Mouse (Mus musculus): ENCODE data around the gene Lnx2. TPM values are rescaled to one million over a fixed set of nuclear protein-coding genes. Genes with fewer than 3 reads are reported as not detected.

The Lnx2 gene
- polyA plus RNA-seq, 1 experiment from 2014 or later: 13.0 TPM

DNA sequence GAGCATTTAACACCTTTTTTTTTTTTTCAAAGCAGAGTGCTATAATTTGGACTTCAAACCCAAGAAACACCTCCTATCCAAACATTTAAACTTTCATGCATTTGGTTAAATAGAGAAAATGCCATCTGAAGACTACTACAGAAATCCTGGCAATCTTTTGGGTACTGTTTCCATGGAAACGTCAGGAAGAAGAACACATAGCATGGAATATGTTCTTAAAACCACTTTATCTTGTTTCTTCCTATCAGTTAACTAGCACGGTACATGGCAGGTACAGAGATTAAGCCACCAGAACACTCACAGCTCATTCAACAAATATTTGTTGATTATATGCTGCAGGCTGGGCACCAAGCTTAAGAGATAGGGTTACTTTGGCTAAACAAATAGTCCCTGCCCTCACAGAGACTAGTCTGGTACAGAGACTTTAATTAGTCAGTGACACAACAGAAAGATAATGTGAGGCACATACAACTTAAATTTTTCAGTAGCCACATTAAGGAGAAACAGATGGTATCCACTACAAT is 21.6 kb downstream of the Lnx2 start:
- H3K9me3 ChIP-seq (ENCODE audit: control insufficient read depth, low read length): no peaks in the 10 kb centered on the region
- no peak for ATAC-seq (ENCODE audit: insufficient number of reproducible peaks, insufficient read depth, low FRiP score, low read depth)
- peaks cover 31 to 56% of the 10 kb centered on the region in 2 experiments for H3K4me1 ChIP-seq (ENCODE audit: control insufficient read depth in 2 of 2, insufficient read depth in 2 of 2, low read length in 2 of 2)
- no peak overlapping the region for H3K4me2 ChIP-seq (ENCODE audit: low read length)
- H3K27ac ChIP-seq (replicated peaks in 1 of 2; ENCODE audit: control insufficient read depth in 1 of 2, insufficient read depth in 1 of 2, low read depth in 2 of 2, low read length in 2 of 2): no peak overlapping the region
- H3K36me3 ChIP-seq (ENCODE audit: control insufficient read depth, insufficient read depth, low read length): no peaks in the 10 kb centered on the region
- no peak overlapping the region for H3K9ac ChIP-seq (ENCODE audit: low read length)
- WGBS: 36% methylated on average over 2 of the region's 2 CpGs
- H3K4me3 ChIP-seq (ENCODE audit: control insufficient read depth in 1 of 2, insufficient read depth in 1 of 2, low read depth in 1 of 2, low read length in 2 of 2): no peak overlapping the region
- no peaks in the 10 kb centered on the region for H3K27me3 ChIP-seq (ENCODE audit: control insufficient read depth, insufficient read depth, low read length)

DNA sequence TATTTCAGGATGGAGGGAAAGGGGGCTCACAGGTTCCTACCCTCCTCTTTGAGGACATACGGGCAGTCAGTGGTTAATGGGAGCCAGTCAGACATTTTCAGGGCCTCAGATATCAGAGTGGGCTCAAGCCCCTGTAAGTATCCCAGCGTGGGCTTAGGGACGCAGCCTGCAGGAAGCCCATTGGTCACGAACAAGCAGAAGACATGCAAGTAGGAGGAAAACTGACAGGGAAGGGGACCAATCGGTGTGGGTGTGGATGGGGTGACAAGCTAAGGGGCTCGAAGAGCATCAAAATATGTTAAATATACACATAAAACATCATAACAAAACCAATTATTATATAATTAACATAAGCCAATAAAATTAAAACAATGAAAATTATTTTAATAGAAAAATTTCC is 22.1 kb downstream of the Lnx2 start:
- Histone ChIP-seq H3K9ac (ENCODE audit: low read length) (no peak overlapping the region), H3K27me3 (ENCODE audit: control insufficient read depth, insufficient read depth, low read length) (no peaks in the 10 kb centered on the region), H3K27ac (replicated peaks in 1 of 2; ENCODE audit: control insufficient read depth in 1 of 2, insufficient read depth in 1 of 2, low read depth in 2 of 2, low read length in 2 of 2) (no peak overlapping the region), H3K4me2 (ENCODE audit: low read length) (no peak overlapping the region), H3K4me3 (ENCODE audit: control insufficient read depth in 1 of 2, insufficient read depth in 1 of 2, low read depth in 1 of 2, low read length in 2 of 2) (no peak overlapping the region), H3K9me3 (ENCODE audit: control insufficient read depth, low read length) (no peaks in the 10 kb centered on the region), H3K36me3 (ENCODE audit: control insufficient read depth, insufficient read depth, low read length) (no peaks in the 10 kb centered on the region), H3K4me1 (ENCODE audit: control insufficient read depth in 2 of 2, insufficient read depth in 2 of 2, low read length in 2 of 2) (peaks cover 31 to 54% of the 10 kb centered on the region in 2 experiments)
- ATAC-seq (ENCODE audit: insufficient number of reproducible peaks, insufficient read depth, low FRiP score, low read depth): no peak
- 76% methylated on average over 6 of the region's 6 CpGs for WGBS

DNA sequence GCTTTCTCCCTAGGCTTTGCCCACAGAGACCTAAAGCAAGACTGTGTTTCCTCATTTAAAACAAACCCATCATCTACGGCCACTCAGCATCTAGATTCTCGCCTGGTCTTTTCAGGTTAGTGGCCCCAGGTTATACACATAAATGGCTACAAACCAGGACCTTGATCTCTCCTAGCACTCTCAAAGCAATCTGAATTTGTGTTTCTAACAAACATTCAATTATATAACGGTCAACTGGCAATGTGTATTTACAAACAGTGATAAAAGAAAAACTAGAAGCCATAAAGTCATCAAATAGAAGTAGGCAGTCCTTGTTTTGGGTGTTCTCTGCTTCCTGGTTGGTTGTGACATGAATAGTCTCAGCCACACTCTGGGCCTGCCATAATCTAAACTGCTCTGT is 22.9 kb downstream of the Lnx2 start:
- Histone ChIP-seq H3K36me3 (ENCODE audit: control insufficient read depth, insufficient read depth, low read length) (no peaks in the 10 kb centered on the region), H3K9ac (ENCODE audit: low read length) (no peak overlapping the region), H3K4me3 (ENCODE audit: control insufficient read depth in 1 of 2, insufficient read depth in 1 of 2, low read depth in 1 of 2, low read length in 2 of 2) (no peak overlapping the region), H3K4me2 (ENCODE audit: low read length) (no peak overlapping the region), H3K27me3 (ENCODE audit: control insufficient read depth, insufficient read depth, low read length) (no peaks in the 10 kb centered on the region), H3K9me3 (ENCODE audit: control insufficient read depth, low read length) (no peaks in the 10 kb centered on the region), H3K27ac (replicated peaks in 1 of 2; ENCODE audit: control insufficient read depth in 1 of 2, insufficient read depth in 1 of 2, low read depth in 2 of 2, low read length in 2 of 2) (no peak overlapping the region), H3K4me1 (ENCODE audit: control insufficient read depth in 2 of 2, insufficient read depth in 2 of 2, low read length in 2 of 2) (peaks cover 31 to 59% of the 10 kb centered on the region in 2 experiments)
- ATAC-seq (ENCODE audit: insufficient number of reproducible peaks, insufficient read depth, low FRiP score, low read depth): no peak
- 93% methylated on average over 3 of the region's 3 CpGs for whole genome bisulfite sequencing

DNA sequence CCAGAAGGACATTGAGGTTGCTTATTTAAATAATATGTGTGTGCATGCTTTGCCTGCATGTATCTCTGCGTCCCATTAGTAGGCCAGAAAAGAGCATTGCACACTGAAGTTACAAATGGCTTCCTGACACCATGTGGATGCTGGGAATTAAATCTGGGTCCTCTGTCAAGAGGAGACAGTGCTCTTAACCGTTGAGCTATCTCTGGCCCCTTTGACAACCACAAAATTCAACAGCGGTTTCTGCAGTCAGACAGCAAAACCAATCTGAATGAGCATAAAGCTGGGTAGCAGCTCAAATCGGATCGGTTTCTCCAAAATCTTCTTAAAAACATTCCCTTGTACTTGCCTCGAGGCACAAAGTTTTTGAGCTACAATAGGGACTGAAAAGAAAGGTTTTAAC is 23.3 kb downstream of the Lnx2 start:
- no peak for ATAC-seq (ENCODE audit: insufficient number of reproducible peaks, insufficient read depth, low FRiP score, low read depth)
- Histone ChIP-seq H3K4me2 (ENCODE audit: low read length) (no peak overlapping the region), H3K4me3 (ENCODE audit: control insufficient read depth in 1 of 2, insufficient read depth in 1 of 2, low read depth in 1 of 2, low read length in 2 of 2) (no peak overlapping the region), H3K27me3 (ENCODE audit: control insufficient read depth, insufficient read depth, low read length) (no peaks in the 10 kb centered on the region), H3K9me3 (ENCODE audit: control insufficient read depth, low read length) (no peaks in the 10 kb centered on the region), H3K36me3 (ENCODE audit: control insufficient read depth, insufficient read depth, low read length) (no peaks in the 10 kb centered on the region), H3K27ac (replicated peaks in 1 of 2; ENCODE audit: control insufficient read depth in 1 of 2, insufficient read depth in 1 of 2, low read depth in 2 of 2, low read length in 2 of 2) (no peak overlapping the region), H3K4me1 (ENCODE audit: control insufficient read depth in 2 of 2, insufficient read depth in 2 of 2, low read length in 2 of 2) (peaks cover 31 to 58% of the 10 kb centered on the region in 2 experiments), H3K9ac (ENCODE audit: low read length) (no peak overlapping the region)
- 90% methylated on average over 6 of the region's 6 CpGs for WGBS

DNA sequence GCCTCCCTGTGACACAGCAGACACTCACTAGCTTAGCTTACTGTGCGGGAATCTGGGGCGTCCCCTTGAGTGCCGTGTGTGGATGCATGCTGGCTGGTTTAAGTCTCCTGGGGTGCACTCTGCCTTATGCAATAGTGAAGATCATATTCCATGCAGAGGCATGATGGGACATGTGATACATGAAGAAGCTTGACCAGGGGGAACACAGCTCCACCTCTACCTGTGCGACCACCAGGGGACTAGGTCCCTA is 24.2 kb downstream of the Lnx2 start:
- Histone ChIP-seq H3K4me2 (ENCODE audit: low read length) (peak overlapping the region; percentile 38; the same call in 1 of the 2 replicates), H3K4me1 (ENCODE audit: control insufficient read depth in 2 of 2, insufficient read depth in 2 of 2, low read length in 2 of 2) (peaks cover 29 to 52% of the 10 kb centered on the region in 2 experiments), H3K36me3 (ENCODE audit: control insufficient read depth, insufficient read depth, low read length) (no peaks in the 10 kb centered on the region), H3K9me3 (ENCODE audit: control insufficient read depth, low read length) (no peaks in the 10 kb centered on the region), H3K27me3 (ENCODE audit: control insufficient read depth, insufficient read depth, low read length) (no peaks in the 10 kb centered on the region), H3K27ac (replicated peaks in 1 of 2; ENCODE audit: control insufficient read depth in 1 of 2, insufficient read depth in 1 of 2, low read depth in 2 of 2, low read length in 2 of 2) (no peak overlapping the region), H3K4me3 (ENCODE audit: control insufficient read depth in 1 of 2, insufficient read depth in 1 of 2, low read depth in 1 of 2, low read length in 2 of 2) (no peak overlapping the region), H3K9ac (ENCODE audit: low read length) (no peak overlapping the region; the same call in 1 of the 2 replicates)
- no peak for ATAC-seq (ENCODE audit: insufficient number of reproducible peaks, insufficient read depth, low FRiP score, low read depth)
- WGBS: 71% methylated on average over 4 of the region's 4 CpGs

DNA sequence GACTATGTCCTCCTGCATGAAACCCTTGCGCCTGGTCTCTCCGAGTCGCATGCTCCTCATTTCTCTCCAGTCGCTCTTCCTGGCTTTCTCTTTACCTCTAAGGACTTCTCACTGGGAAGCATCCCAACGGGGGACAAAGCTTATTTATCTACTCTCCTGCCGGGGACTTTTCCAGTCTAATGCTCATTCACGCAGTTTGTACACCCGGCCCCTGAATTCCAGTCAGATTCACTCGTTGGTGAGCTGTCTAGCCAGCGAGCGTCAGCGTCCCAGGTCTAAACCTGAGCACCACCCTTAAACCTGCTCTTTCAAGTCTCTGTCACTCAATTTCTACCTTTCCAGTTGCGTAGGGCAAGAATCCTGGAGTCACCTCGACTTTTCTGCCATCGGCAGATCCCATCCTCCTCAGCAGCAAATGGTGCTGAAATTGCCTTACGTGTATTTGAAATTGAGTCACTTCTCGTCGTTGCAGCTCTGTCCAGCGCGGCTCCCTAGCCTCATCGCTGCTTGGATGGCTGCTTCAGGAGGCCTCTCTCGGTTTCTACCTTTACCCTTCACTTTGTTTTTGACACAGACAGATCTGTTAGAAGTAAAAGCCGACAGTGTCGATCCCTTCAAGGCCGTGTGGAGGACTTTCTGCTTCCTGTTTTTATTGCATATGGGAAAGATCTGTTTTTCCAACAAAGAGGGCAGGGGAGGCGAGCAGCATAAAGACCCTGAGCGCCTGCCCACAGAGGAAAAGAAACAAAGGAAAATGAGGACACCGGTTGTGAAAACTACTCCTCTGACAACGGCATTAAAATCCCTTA is 24.7 kb downstream of the Lnx2 start:
- Histone ChIP-seq H3K27me3 (ENCODE audit: control insufficient read depth, insufficient read depth, low read length) (no peaks in the 10 kb centered on the region), H3K27ac (replicated peaks in 1 of 2; ENCODE audit: control insufficient read depth in 1 of 2, insufficient read depth in 1 of 2, low read depth in 2 of 2, low read length in 2 of 2) (no peak overlapping the region), H3K36me3 (ENCODE audit: control insufficient read depth, insufficient read depth, low read length) (no peaks in the 10 kb centered on the region), H3K9me3 (ENCODE audit: control insufficient read depth, low read length) (no peaks in the 10 kb centered on the region), H3K9ac (ENCODE audit: low read length) (peak overlapping the region; percentile 32; the same call in 1 of the 2 replicates), H3K4me3 (ENCODE audit: control insufficient read depth in 1 of 2, insufficient read depth in 1 of 2, low read depth in 1 of 2, low read length in 2 of 2) (no peak overlapping the region), H3K4me1 (ENCODE audit: control insufficient read depth in 2 of 2, insufficient read depth in 2 of 2, low read length in 2 of 2) (peaks cover 24 to 48% of the 10 kb centered on the region in 2 experiments), H3K4me2 (ENCODE audit: low read length) (peak overlapping the region; percentile 38)
- 47% methylated on average over 29 of the region's 29 CpGs for WGBS
- ATAC-seq (ENCODE audit: insufficient number of reproducible peaks, insufficient read depth, low FRiP score, low read depth): no peak

DNA sequence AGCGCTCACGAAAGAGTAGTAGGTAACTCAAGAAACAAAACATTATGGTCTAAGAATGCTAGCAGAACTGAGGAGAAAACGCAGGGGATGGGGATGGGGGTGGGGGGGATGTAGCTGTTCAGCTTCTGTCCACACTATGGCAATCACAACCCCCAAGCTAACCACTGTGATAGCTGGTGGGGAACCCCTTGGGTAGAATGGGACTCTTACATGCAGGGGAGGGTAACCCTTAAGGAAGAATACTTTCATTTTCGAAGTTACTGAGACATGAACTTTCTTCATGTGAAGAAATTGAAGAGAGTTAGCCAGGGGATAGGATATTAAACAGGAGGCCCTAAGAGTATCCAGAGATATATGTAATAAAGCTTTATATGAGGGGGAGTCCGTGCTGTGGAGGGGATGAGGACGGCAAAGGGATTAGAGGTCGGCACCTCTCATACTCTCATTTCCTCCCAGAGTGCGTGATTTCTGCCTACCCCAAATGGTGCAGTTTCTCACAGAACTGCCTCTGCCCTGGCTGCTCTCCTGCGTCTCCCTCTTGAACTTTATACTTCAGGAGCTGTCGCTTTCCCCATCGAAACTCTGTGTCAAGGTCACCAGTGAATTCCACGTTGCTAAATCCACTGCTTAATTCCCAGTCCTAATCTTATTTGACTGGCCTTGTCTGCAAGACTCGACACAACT is 25.4 kb downstream of the Lnx2 start:
- Histone ChIP-seq H3K4me2 (ENCODE audit: low read length) (peak overlapping the region; percentile 38), H3K4me1 (ENCODE audit: control insufficient read depth in 2 of 2, insufficient read depth in 2 of 2, low read length in 2 of 2) (peaks cover 18 to 47% of the 10 kb centered on the region in 2 experiments)

More for the DNA sequence above, 25.4 kb downstream of the Lnx2 start:
- Histone ChIP-seq H3K27me3 (ENCODE audit: control insufficient read depth, insufficient read depth, low read length) (no peaks in the 10 kb centered on the region), H3K36me3 (ENCODE audit: control insufficient read depth, insufficient read depth, low read length) (no peaks in the 10 kb centered on the region), H3K27ac (replicated peaks in 1 of 2; ENCODE audit: control insufficient read depth in 1 of 2, insufficient read depth in 1 of 2, low read depth in 2 of 2, low read length in 2 of 2) (no peak overlapping the region), H3K4me3 (ENCODE audit: control insufficient read depth in 1 of 2, insufficient read depth in 1 of 2, low read depth in 1 of 2, low read length in 2 of 2) (no peak overlapping the region), H3K9ac (ENCODE audit: low read length) (peak overlapping the region; percentile 32; the same call in 1 of the 2 replicates), H3K9me3 (ENCODE audit: control insufficient read depth, low read length) (no peaks in the 10 kb centered on the region)
- WGBS: 55% methylated on average over 13 of the region's 13 CpGs
- ATAC-seq (ENCODE audit: insufficient number of reproducible peaks, insufficient read depth, low FRiP score, low read depth): no peak

Measured in heart, embryonic 14.5 days (tissue).